Mouse (Mus musculus) midbrain, embryonic 10.5 days (tissue): ENCODE measurements around the gene Gm12184. TPM values are rescaled to one million over a fixed set of nuclear protein-coding genes. Genes with fewer than 3 reads are reported as not detected.
"Not testable (repeated sequence)": the region's sequence is repeated elsewhere in the genome, so short reads cannot be mapped to it uniquely, and the experiment has no call there.

Experiments
- DNase-seq: peaks from one replicate; pipeline ENCODE4 v3.0.0-alpha.2; 2017; ENCODE audit warnings: low spot score
- H3K27ac ChIP-seq: fragments of 300-500 bp; sonication (generic); replicated peaks from 2 replicates; pipeline ENCODE4 v1.5.1; 2016; ENCODE audit warnings: mild to moderate bottlenecking
- H3K27me3 ChIP-seq: fragments of 300-500 bp; sonication (generic); 2 replicates; pipeline ENCODE4 v1.6.1; 2016; ENCODE audit warnings: low read depth, mild to moderate bottlenecking; ENCODE audit not compliant: poor library complexity, severe bottlenecking
- H3K36me3 ChIP-seq: fragments of 300-500 bp; sonication (generic); 2 replicates; pipeline ENCODE4 v1.6.1; 2016; ENCODE audit warnings: mild to moderate bottlenecking, moderate library complexity
- H3K4me1 ChIP-seq: fragments of 300-500 bp; sonication (generic); 2 replicates; pipeline ENCODE4 v1.6.1; 2016
- H3K4me3 ChIP-seq: fragments of 300-500 bp; sonication (generic); 2 replicates; pipeline ENCODE4 v1.5.1; 2016; ENCODE audit warnings: mild to moderate bottlenecking, moderate library complexity
- H3K9me3 ChIP-seq: fragments of 300-500 bp; sonication (generic); replicated peaks from 2 replicates; pipeline ENCODE4 v1.6.1; 2016; ENCODE audit warnings: mild to moderate bottlenecking
- WGBS: fragments of 180-500 bp; shearing (Covaris S2); methylation state at CpG from one replicate; pipeline ENCODE4 v1.1.7; 2016; 5-methylcytosine and 5-hydroxymethylcytosine counted together
- polyA plus RNA-seq: library from polyadenylated mRNA; unstranded; fragments of >200 nt; fragmentation: Nextera tagmentation; extraction: Ambion mirVana; gene quantifications from 2 replicates; pipeline ENCODE4 v1.2.1, GENCODE M21; 2016

The Gm12184 gene
- 2.1 and 3.2 TPM in 2 replicates for polyA plus RNA-seq

DNA sequence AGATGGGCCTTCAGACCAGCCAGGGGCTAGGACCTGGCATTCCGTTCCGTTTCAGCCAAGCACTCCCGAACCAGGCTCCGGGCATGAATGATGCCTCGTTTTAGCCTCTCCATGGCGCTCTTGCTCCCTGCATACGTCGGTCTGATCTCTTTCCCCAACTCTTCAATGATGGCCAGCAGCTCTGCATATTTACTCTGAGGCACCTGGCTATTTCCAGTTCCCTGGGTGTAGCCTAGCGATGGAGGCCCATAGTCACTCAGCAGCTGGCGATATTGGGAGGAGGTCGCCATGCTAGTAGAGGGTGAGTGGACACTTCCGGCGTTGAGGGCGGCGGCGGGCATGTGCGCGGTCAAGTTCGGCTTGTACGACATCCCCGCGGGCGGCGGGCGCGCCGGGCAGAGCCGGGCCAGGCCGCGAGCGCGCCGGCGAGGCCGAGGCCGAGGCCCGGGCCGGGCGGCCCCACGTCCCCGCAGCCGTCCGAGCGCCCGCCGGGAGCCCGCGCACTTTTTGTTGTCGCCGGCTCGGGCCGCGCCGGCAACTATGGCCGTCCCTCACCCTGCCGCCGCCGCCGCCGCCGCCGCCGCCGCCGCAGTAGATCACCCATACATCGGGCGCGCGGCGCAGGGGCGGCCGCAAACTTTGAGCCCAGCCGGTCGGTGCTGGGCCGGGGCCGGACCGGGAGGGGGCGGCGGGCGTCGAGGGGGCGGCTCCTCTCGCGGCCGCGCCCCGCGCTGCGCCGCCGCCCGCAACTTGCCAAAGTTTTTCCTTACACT, at the start of gene Gm12184, which contains the start of gene Trim7:
TSS of gene Gm12184 (minus strand) at position 677 of the 773 bp plus-strand sequence.
TSS of gene Trim7 (plus strand) at position 162 of the 773 bp plus-strand sequence.
- WGBS: under 1% methylated on average over 59 of the region's 92 CpGs
- peak within 1 kb of the TSS; percentile 75 for H3K27ac ChIP-seq
- DNase-seq, H3K36me3 ChIP-seq, H3K9me3 ChIP-seq: not testable (repeated sequence)
- peaks cover 40% of the 10 kb centered on the region for H3K27me3 ChIP-seq
- H3K4me3 ChIP-seq: peak within 1 kb of the TSS; percentile 50
- H3K4me1 ChIP-seq: peaks cover 23% of the 10 kb centered on the region

DNA sequence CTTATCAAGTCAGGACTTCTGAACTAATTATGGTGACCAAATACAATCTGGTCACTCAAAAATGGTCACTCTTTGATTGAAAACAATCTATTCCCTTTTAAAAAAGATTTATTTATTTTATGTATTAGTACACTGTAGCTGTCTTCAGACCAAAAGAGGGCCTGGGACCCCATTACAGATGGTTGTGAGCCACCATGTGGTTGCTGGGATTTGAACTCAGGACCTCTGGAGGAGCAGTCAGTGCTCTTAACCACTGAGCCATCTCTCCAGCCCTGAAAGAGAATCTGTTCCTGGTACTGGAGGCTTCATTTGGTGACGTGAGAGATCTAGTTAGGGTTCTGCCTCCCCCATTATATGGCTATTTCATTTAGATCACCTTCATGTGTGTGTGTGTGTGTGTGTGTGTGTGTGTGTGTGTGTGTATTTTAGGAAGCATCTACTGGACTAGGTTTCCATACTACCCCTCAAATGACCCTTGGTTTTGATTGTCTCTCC, 48.9 kb upstream of the Gm12184 start:
- Histone ChIP-seq H3K4me1 (peaks cover 18% of the 10 kb centered on the region), H3K27me3 (peaks cover 25% of the 10 kb centered on the region)
- not testable (repeated sequence) for H3K27ac ChIP-seq, DNase-seq, H3K36me3 ChIP-seq, H3K9me3 ChIP-seq, H3K4me3 ChIP-seq
- WGBS: 67% methylated on average over 1 of the region's 1 CpGs

DNA sequence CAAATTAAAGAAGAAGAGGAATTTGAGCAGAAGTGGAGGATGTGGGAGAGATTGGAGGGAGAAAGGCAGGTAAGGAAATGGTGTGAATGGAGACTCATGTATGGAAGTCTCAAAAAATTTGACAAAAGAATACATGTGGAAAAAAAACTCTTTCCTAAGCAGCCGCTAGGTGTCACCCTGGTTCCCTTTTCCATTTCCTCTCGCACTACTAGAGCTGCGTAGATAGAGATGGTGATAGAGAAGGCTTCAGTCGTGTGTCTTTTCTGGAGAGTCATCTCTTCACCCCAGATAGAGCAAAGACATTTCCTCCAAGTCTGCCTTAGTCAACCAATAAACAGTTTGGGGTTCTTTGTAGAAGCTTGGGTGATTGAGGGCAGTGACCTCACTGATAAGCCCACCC, 48.0 kb upstream of the Gm12184 start:
- WGBS: 4% methylated on average over 4 of the region's 4 CpGs
- H3K4me3 ChIP-seq: no peak overlapping the region
- DNase-seq: peak; percentile 42
- H3K9me3 ChIP-seq: no peaks in the 10 kb centered on the region
- H3K36me3 ChIP-seq: no peaks in the 10 kb centered on the region
- H3K4me1 ChIP-seq: peaks cover 18% of the 10 kb centered on the region
- H3K27me3 ChIP-seq: peaks cover 30% of the 10 kb centered on the region
- H3K27ac ChIP-seq: no peak overlapping the region

DNA sequence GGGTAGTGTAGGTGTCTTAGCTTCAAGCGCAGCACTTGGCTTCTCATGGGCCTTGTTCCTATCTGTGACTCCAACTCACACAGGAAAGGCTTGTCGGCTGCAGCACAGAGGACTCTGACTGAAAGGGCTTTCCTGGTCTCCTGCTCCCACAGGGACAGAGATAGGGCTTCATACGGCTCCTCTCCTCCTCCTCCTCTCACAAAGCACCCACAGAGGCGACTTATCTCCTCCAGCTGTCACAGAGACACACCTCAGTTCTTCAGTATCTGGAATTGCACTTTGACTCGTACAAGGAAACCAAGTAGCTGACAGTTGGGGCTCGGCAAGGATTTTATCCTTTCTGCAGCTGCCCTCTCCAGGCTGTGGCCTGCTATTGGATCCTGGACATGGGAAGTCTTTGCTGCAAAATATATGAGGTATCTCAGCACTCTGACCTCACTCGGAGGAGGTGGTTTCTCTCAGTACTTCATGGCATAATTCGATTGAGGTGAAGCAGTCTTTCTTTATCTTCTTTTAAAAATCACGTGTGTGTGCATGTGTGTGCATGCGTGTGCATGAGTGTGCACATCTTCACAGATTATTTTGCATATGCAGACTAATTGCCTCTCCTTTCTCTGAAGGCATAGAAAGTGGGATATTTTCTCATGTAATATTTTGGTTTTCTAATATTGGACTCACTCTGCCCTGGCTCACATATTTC, 47.3 kb upstream of the Gm12184 start:
- no peak overlapping the region for H3K27ac ChIP-seq
- H3K4me3 ChIP-seq: no peak overlapping the region
- peaks cover 18% of the 10 kb centered on the region for H3K4me1 ChIP-seq
- WGBS: 71% methylated on average over 10 of the region's 10 CpGs
- peaks cover 30% of the 10 kb centered on the region for H3K27me3 ChIP-seq
- H3K9me3 ChIP-seq: no peaks in the 10 kb centered on the region
- no peak for DNase-seq
- H3K36me3 ChIP-seq: no peaks in the 10 kb centered on the region

- 79% methylated on average over 7 of the region's 7 CpGs for WGBS
These were observed 46.3 kb upstream of the Gm12184 start for GRCm38 (mm10) chr11:48872695-48873300.

GRCm38 (mm10) chr11:48871817-48872541, 45.5 kb upstream of the Gm12184 start:
- 14% methylated on average over 17 of the region's 17 CpGs for WGBS
- Histone ChIP-seq H3K9me3 (no peaks in the 10 kb centered on the region), H3K4me3 (peak overlapping the region; percentile 54), H3K27me3 (peaks cover 30% of the 10 kb centered on the region), H3K36me3 (no peaks in the 10 kb centered on the region), H3K4me1 (peaks cover 18% of the 10 kb centered on the region), H3K27ac (peak overlapping the region; percentile 70)
- DNase-seq: no peak

More at GRCm38 (mm10) chr11:48872695-48873300, 46.3 kb upstream of the Gm12184 start:
- H3K4me1 ChIP-seq: peaks cover 18% of the 10 kb centered on the region
- no peak for DNase-seq
- no peaks in the 10 kb centered on the region for H3K9me3 ChIP-seq
- peaks cover 30% of the 10 kb centered on the region for H3K27me3 ChIP-seq
- no peaks in the 10 kb centered on the region for H3K36me3 ChIP-seq
- H3K27ac ChIP-seq: no peak overlapping the region
- H3K4me3 ChIP-seq: no peak overlapping the region

DNA sequence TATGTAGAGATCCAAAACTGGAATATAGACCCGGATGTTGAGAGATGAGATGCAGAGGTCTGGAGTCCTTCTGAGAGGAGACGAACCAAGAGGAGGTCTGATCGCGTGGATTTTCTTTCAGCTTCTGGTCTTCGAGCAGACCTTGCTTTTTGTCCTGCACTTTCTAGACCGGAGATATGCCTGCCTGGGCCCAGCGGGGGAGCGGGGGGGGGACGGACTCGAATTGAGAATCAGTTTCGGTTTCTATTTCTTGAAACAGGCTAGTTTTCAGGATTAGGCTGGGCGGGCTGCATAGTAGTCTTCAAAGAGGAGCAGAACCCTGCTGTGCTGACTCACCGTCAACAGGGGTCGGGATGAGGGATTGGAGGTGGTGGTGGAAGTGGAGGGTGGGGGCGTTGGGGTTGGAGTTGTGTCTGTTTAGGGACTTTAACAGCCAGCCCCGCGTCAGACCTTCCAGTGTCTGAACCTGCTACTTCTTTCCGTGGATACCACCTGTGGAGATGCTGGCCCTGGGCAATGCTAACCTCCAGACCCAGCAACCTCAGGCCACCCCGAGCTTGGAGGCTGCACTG, 44.8 kb upstream of the Gm12184 start, which contains the start of gene Irgm1:
TSS of gene Irgm1 (minus strand) at position 483 of the 572 bp plus-strand sequence.
- WGBS: 3% methylated on average over 19 of the region's 19 CpGs
- peak; percentile 48 for DNase-seq
- H3K36me3 ChIP-seq: no peaks in the 10 kb centered on the region
- no peaks in the 10 kb centered on the region for H3K9me3 ChIP-seq
- H3K4me3 ChIP-seq: peak within 1 kb of the TSS; percentile 54
- H3K27ac ChIP-seq: peak within 1 kb of the TSS; percentile 70
- H3K27me3 ChIP-seq: peaks cover 30% of the 10 kb centered on the region
- H3K4me1 ChIP-seq: peaks cover 18% of the 10 kb centered on the region

GRCm38 (mm10) chr11:48870781-48871180, 44.3 kb upstream of the Gm12184 start:
- no peaks in the 10 kb centered on the region for H3K36me3 ChIP-seq
- WGBS: 47% methylated on average over 7 of the region's 7 CpGs
- peaks cover 30% of the 10 kb centered on the region for H3K27me3 ChIP-seq
- H3K4me1 ChIP-seq: peaks cover 18% of the 10 kb centered on the region
- peak overlapping the region; percentile 70 for H3K27ac ChIP-seq
- H3K9me3 ChIP-seq: no peaks in the 10 kb centered on the region
- H3K4me3 ChIP-seq: peak overlapping the region; percentile 54
- no peak for DNase-seq

GRCm38 (mm10) chr11:48869380-48870110, 43.1 kb upstream of the Gm12184 start:
- no peaks in the 10 kb centered on the region for H3K9me3 ChIP-seq
- no peak overlapping the region for H3K4me3 ChIP-seq
- H3K4me1 ChIP-seq: peaks cover 18% of the 10 kb centered on the region
- no peak for DNase-seq
- peaks cover 30% of the 10 kb centered on the region for H3K27me3 ChIP-seq
- no peaks in the 10 kb centered on the region for H3K36me3 ChIP-seq
- 80% methylated on average over 7 of the region's 7 CpGs for WGBS
- no peak overlapping the region for H3K27ac ChIP-seq

DNA sequence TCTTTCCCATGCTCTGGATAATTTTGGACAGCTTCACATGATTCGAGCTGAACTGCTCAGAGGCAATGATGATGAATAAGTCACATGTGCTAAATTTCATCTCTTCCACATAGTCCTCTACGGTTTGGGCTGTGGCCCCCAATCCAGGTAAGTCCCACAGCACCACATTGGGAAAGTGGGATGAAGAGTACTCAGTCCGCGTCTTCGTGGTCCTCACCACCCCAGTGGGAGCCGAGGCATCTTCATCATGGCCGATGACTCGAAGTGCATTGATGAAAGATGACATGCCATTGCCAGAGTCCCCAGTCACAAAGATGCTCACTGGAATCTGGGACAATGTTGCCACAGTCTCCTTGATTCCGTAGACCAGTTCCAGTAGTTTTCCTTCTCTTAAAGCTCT, 40.0 kb upstream of the Gm12184 start:
- H3K4me3 ChIP-seq: no peak overlapping the region
- 94% methylated on average over 9 of the region's 9 CpGs for WGBS
- no peak overlapping the region for H3K27ac ChIP-seq
- no peaks in the 10 kb centered on the region for H3K9me3 ChIP-seq
- DNase-seq: no peak
- H3K4me1 ChIP-seq: peaks cover 9% of the 10 kb centered on the region
- no peaks in the 10 kb centered on the region for H3K36me3 ChIP-seq
- H3K27me3 ChIP-seq: peaks cover 8% of the 10 kb centered on the region; the same call in 1 of the 2 replicates

DNA sequence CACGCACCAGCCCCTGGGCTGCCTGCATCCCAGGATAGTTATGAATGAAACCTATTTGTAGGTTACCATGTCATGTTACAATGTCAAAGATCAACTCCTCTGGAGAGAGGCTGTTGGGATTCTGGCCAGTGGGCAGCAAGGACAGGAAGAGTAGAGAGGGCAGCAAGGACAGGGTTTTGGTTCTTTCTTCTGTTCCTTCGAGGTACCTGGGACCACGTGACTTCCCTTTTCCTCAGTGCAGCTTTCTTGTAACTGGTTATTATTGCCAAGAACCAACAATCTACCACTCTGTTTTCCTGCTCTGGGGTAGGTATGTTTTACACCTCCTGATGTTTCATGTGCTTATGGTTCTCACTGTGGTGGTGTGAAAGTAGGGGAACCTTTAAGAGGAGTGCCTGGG, 37.4 kb upstream of the Gm12184 start:
- peaks cover 1% of the 10 kb centered on the region for H3K4me1 ChIP-seq
- H3K9me3 ChIP-seq: no peaks in the 10 kb centered on the region
- peaks cover 11% of the 10 kb centered on the region; the same call in 1 of the 2 replicates for H3K27me3 ChIP-seq
- no peak overlapping the region for H3K27ac ChIP-seq
- H3K4me3 ChIP-seq: no peak overlapping the region
- 86% methylated on average over 3 of the region's 3 CpGs for WGBS
- no peaks in the 10 kb centered on the region for H3K36me3 ChIP-seq
- DNase-seq: no peak
